Mouse (Mus musculus) kidney, embryonic 15.5 days (tissue): ENCODE results near the gene Fam20a. TPM values are rescaled to one million over a fixed set of nuclear protein-coding genes. Genes with fewer than 3 reads are reported as not detected.

Experiments used
- polyA plus RNA-seq: library from polyadenylated mRNA; unstranded; fragments of >200 nt; fragmentation: Nextera tagmentation; extraction: Ambion mirVana; gene quantifications from 2 replicates; pipeline ENCODE4 v1.2.1, GENCODE M21; 2015

Fam20a gene
- polyA plus RNA-seq, 1 experiment from 2014 or later = 2.3 TPM

Other genes with a start within 250 kb of the Fam20a start
- gene Arsg, start 248.9 kb downstream of the Fam20a start, polyA plus RNA-seq = 4.7 and 5.4 TPM in 2 replicates
- 8.8 and 10.5 TPM in 2 replicates for gene Slc16a6, start 248.7 kb downstream of the Fam20a start, polyA plus RNA-seq
- 35.0 and 35.5 TPM in 2 replicates for gene Wipi1, start 110.3 kb downstream of the Fam20a start, polyA plus RNA-seq
- gene Prkar1a, start 72.9 kb downstream of the Fam20a start, polyA plus RNA-seq = 354 and 359 TPM in 2 replicates
- gene 1700012B07Rik, start 105.8 kb upstream of the Fam20a start, polyA plus RNA-seq = not detected in 2 replicates